Comparison of ENCODE assay signal across 11 mouse cellular contexts in the genomic region with DNA sequence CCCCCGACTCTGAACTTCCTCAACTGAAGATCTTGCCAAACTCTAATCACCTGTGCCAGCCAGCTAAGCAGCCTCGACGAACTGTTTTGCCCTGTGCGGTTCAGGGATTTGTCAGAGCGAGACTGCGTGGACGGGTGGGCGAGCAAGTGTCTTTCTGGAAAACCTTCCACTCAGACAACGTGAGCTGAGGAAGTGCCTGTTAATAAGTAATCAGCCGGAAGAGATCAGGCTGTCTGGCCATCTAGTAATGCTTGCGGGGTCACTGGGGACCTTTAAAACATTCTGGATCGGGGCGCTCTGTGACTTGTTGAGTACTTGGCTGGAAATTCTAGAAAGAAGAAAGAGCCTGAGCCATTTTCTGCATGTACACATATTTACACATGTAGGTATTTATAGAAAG.
DNase-seq lines count a peak whose midpoint lies in the region; ATAC-seq lines count a peak whose summit lies in the region.
"Had no signal": no experiment of that assay in that cellular context is flagged by ENCODE, and none has a peak within 500 bp of the region (broad histone marks: within the 10 kb centered on the region; RNA-seq: fewer than 3 reads in every experiment).

No protein-coding gene starts in this region.

- H3K9me3 ChIP-seq in forebrain, embryonic 13.5 days (replicated peaks), result no peaks in the 10 kb centered on the region
- H3K9me3 ChIP-seq in forebrain, embryonic 11.5 days (ENCODE audit: control insufficient read depth, low read length), result no peaks in the 10 kb centered on the region
- H3K9me3 ChIP-seq in hindbrain, embryonic 15.5 days, result no peaks in the 10 kb centered on the region
- H3K9me3 ChIP-seq in hindbrain, embryonic 11.5 days (ENCODE audit: control insufficient read depth, low read length), result no peaks in the 10 kb centered on the region
- no peaks in the 10 kb centered on the region for H3K9me3 ChIP-seq in intestine, embryonic 16.5 days (ENCODE audit: control insufficient read depth, low read length)
- H3K9me3 ChIP-seq in limb, embryonic 13.5 days, result no peaks in the 10 kb centered on the region

- H3K27me3 ChIP-seq in forebrain, embryonic 13.5 days, result no peaks in the 10 kb centered on the region
- H3K27me3 ChIP-seq in forebrain, embryonic 11.5 days (ENCODE audit: control insufficient read depth, insufficient read depth, low read length), result no peaks in the 10 kb centered on the region
- no peaks in the 10 kb centered on the region for H3K27me3 ChIP-seq in hindbrain, embryonic 15.5 days
- no peaks in the 10 kb centered on the region for H3K27me3 ChIP-seq in hindbrain, embryonic 11.5 days (ENCODE audit: control insufficient read depth, insufficient read depth, low read length)
- no peaks in the 10 kb centered on the region for H3K27me3 ChIP-seq in intestine, embryonic 16.5 days (replicated peaks; ENCODE audit: control insufficient read depth, insufficient read depth, low read length)
- 0 out of 2 replicates have a peak, but pooled peaks cover 3% of the 10 kb centered on the region for H3K27me3 ChIP-seq in limb, embryonic 13.5 days

- no peak overlapping the region for H3K4me3 ChIP-seq in forebrain, embryonic 13.5 days
- no peak overlapping the region for H3K4me3 ChIP-seq in forebrain, embryonic 11.5 days (ENCODE audit: low read depth, low read length)
- no peak overlapping the region for H3K4me3 ChIP-seq in hindbrain, embryonic 15.5 days
- no peak overlapping the region for H3K4me3 ChIP-seq in hindbrain, embryonic 11.5 days (ENCODE audit: low read depth, low read length)
- H3K4me3 ChIP-seq in intestine, embryonic 16.5 days (ENCODE audit: low read length), result no peak overlapping the region
- H3K4me3 ChIP-seq in limb, embryonic 13.5 days, result no peak overlapping the region
- H3K4me3 ChIP-seq: left cerebral cortex, adult 2 months had no signal

- peak; percentile 11 for ATAC-seq in forebrain, embryonic 13.5 days
- no peak for ATAC-seq in forebrain, embryonic 11.5 days (replicated peaks; ENCODE audit: low FRiP score)
- ATAC-seq in hindbrain, embryonic 15.5 days (ENCODE audit: low FRiP score, low read depth), result no peak
- no peak for ATAC-seq in hindbrain, embryonic 11.5 days (ENCODE audit: low FRiP score)
- peak; percentile 39; the same call in 1 of the 2 replicates for ATAC-seq in intestine, embryonic 16.5 days
- no peak for ATAC-seq in limb, embryonic 13.5 days (ENCODE audit: low FRiP score, low read depth)
- no peak for ATAC-seq in megakaryocyte, adult 5-6 weeks (ENCODE audit: poor library complexity, severe bottlenecking)

- peaks cover 65% of the 10 kb centered on the region for H3K4me1 ChIP-seq in forebrain, embryonic 13.5 days
- H3K4me1 ChIP-seq in forebrain, embryonic 11.5 days (replicated peaks; ENCODE audit: control insufficient read depth, insufficient read depth, low read length), result peaks cover 28% of the 10 kb centered on the region
- H3K4me1 ChIP-seq in hindbrain, embryonic 15.5 days (replicated peaks), result peaks cover 32% of the 10 kb centered on the region
- peaks cover 8% of the 10 kb centered on the region for H3K4me1 ChIP-seq in hindbrain, embryonic 11.5 days (replicated peaks; ENCODE audit: control insufficient read depth, insufficient read depth, low read length)
- peaks cover 36% of the 10 kb centered on the region for H3K4me1 ChIP-seq in intestine, embryonic 16.5 days (ENCODE audit: control insufficient read depth, insufficient read depth, low read length)
- peaks cover 66% of the 10 kb centered on the region for H3K4me1 ChIP-seq in limb, embryonic 13.5 days

- H3K4me2 ChIP-seq in forebrain, embryonic 13.5 days, result peak overlapping the region; percentile 27
- H3K4me2 ChIP-seq in forebrain, embryonic 11.5 days (ENCODE audit: low read depth, low read length, severe bottlenecking), result no peak overlapping the region
- H3K4me2 ChIP-seq in hindbrain, embryonic 15.5 days, result peak overlapping the region; percentile 0; the same call in 1 of the 2 replicates
- H3K4me2 ChIP-seq in hindbrain, embryonic 11.5 days (replicated peaks; ENCODE audit: low read depth, low read length), result no peak overlapping the region
- H3K4me2 ChIP-seq in intestine, embryonic 16.5 days (ENCODE audit: low read depth, low read length), result peak overlapping the region; percentile 30
- 0 out of 2 replicates have a peak overlapping the region, but pooled peaks have one; percentile 2 for H3K4me2 ChIP-seq in limb, embryonic 13.5 days (replicated peaks)

- H3K9ac ChIP-seq in forebrain, embryonic 13.5 days, result no peak overlapping the region
- no peak overlapping the region for H3K9ac ChIP-seq in forebrain, embryonic 11.5 days (ENCODE audit: low read length)
- no peak overlapping the region for H3K9ac ChIP-seq in hindbrain, embryonic 15.5 days
- H3K9ac ChIP-seq in hindbrain, embryonic 11.5 days (ENCODE audit: low read depth, low read length), result no peak overlapping the region
- H3K9ac ChIP-seq in intestine, embryonic 16.5 days (ENCODE audit: low read depth, low read length), result no peak overlapping the region
- no peak overlapping the region for H3K9ac ChIP-seq in limb, embryonic 13.5 days
- H3K9ac ChIP-seq: liver, embryonic 14.5 days had no signal

- WGBS in forebrain, embryonic 13.5 days, result 35% methylated on average over 13 of the region's 13 CpGs
- 56% methylated on average over 13 of the region's 13 CpGs for whole genome bisulfite sequencing in forebrain, embryonic 11.5 days
- 39% methylated on average over 13 of the region's 13 CpGs for WGBS in hindbrain, embryonic 15.5 days
- WGBS in hindbrain, embryonic 11.5 days, result 54% methylated on average over 13 of the region's 13 CpGs
- WGBS in intestine, embryonic 16.5 days, result 35% methylated on average over 13 of the region's 13 CpGs
- WGBS in limb, embryonic 13.5 days, result 39% methylated on average over 13 of the region's 13 CpGs

- H3K36me3 ChIP-seq in forebrain, embryonic 13.5 days (ENCODE audit: poor library complexity, severe bottlenecking), result no peaks in the 10 kb centered on the region
- no peaks in the 10 kb centered on the region for H3K36me3 ChIP-seq in forebrain, embryonic 11.5 days (ENCODE audit: control insufficient read depth, insufficient read depth, low read length)
- H3K36me3 ChIP-seq in hindbrain, embryonic 15.5 days, result no peaks in the 10 kb centered on the region
- H3K36me3 ChIP-seq in hindbrain, embryonic 11.5 days (ENCODE audit: control insufficient read depth, insufficient read depth, low read length), result no peaks in the 10 kb centered on the region
- H3K36me3 ChIP-seq in intestine, embryonic 16.5 days (ENCODE audit: control insufficient read depth, insufficient read depth, low read length), result no peaks in the 10 kb centered on the region
- no peaks in the 10 kb centered on the region for H3K36me3 ChIP-seq in limb, embryonic 13.5 days

- H3K27ac ChIP-seq in forebrain, embryonic 13.5 days, result peak overlapping the region; percentile 45
- H3K27ac ChIP-seq in forebrain, embryonic 11.5 days (ENCODE audit: low read depth, low read length), result no peak overlapping the region
- H3K27ac ChIP-seq in hindbrain, embryonic 15.5 days (replicated peaks), result no peak overlapping the region
- no peak overlapping the region for H3K27ac ChIP-seq in hindbrain, embryonic 11.5 days (ENCODE audit: low read depth, low read length)
- H3K27ac ChIP-seq in intestine, embryonic 16.5 days (ENCODE audit: low read length), result 0 out of 2 replicates have a peak overlapping the region, but pooled peaks have one; percentile 21
- H3K27ac ChIP-seq in limb, embryonic 13.5 days, result no peak overlapping the region
- H3K27ac ChIP-seq: left cerebral cortex, adult 2 months; liver, embryonic 14.5 days had no signal

- no peak for DNase-seq in forebrain, embryonic 11.5 days (ENCODE audit: low spot score)
- no peak for DNase-seq in hindbrain, embryonic 11.5 days (ENCODE audit: low spot score)
- no peak for DNase-seq in left cerebral cortex, adult 9 months (ENCODE audit: low spot score in 2 of 2)
- DNase-seq: thymus, postnatal 4 days had no signal

Comparison
In these comparisons a context has a peak if more than half of its experiments do, and no peak if none do; other contexts are left out.
1. ATAC-seq: peak in forebrain, embryonic 13.5 days (single experiment) and intestine, embryonic 16.5 days (single experiment); none in forebrain, embryonic 11.5 days (single experiment), hindbrain, embryonic 15.5 days (single experiment), hindbrain, embryonic 11.5 days (single experiment), limb, embryonic 13.5 days (single experiment) and megakaryocyte, adult 5-6 weeks (single experiment).
2. H3K27ac ChIP-seq: peak in forebrain, embryonic 13.5 days (single experiment) and intestine, embryonic 16.5 days (single experiment); none in forebrain, embryonic 11.5 days (single experiment), hindbrain, embryonic 15.5 days (single experiment), hindbrain, embryonic 11.5 days (single experiment) and limb, embryonic 13.5 days (single experiment).
3. H3K4me2 ChIP-seq: peak in forebrain, embryonic 13.5 days (single experiment), hindbrain, embryonic 15.5 days (single experiment), intestine, embryonic 16.5 days (single experiment) and limb, embryonic 13.5 days (single experiment); none in forebrain, embryonic 11.5 days (single experiment) and hindbrain, embryonic 11.5 days (single experiment).